Mouse (Mus musculus) lung, adult 2 months (tissue): Measurements from ENCODE around the gene Nicn1. TPM values are rescaled to one million over a fixed set of nuclear protein-coding genes. Genes with fewer than 3 reads are reported as not detected.

ENCODE experiments used
- DNase-seq: peaks from one replicate; pipeline ENCODE4 v3.0.0; 2022
- H3K4me1 ChIP-seq: fragments of 200-500 bp; 2 replicates; pipeline ENCODE4 v1.6.1; 2011; ENCODE audit warnings: low read length; ENCODE audit not compliant: control insufficient read depth, insufficient read depth
- H3K4me3 ChIP-seq: fragments of 200-500 bp; replicated peaks from 2 replicates; pipeline ENCODE3; 2011; ENCODE audit warnings: low read depth, mild to moderate bottlenecking, control low read depth, low read length; ENCODE audit errors: extremely low read depth
- CTCF ChIP-seq: fragments of 200-500 bp; IDR thresholded peaks from 2 replicates; pipeline ENCODE4 v1.5.1; 2011; ENCODE audit warnings: mild to moderate bottlenecking, low read length, control low read depth; ENCODE audit not compliant: insufficient read depth
- POLR2A ChIP-seq: fragments of 200-500 bp; IDR thresholded peaks from 2 replicates; pipeline ENCODE4 v1.6.1; 2011; ENCODE audit warnings: low read depth, mild to moderate bottlenecking, control low read depth, low read length, borderline replicate concordance; ENCODE audit errors: extremely low read depth
- WGBS: fragments of 180-500 bp; shearing (Covaris S2); methylation state at CpG from one replicate; pipeline ENCODE4 v1.1.7; 2018; 5-methylcytosine and 5-hydroxymethylcytosine counted together
- polyA plus RNA-seq: library from polyadenylated mRNA; depleted of rRNA; stranded (reverse); fragments of >200 nt; gene quantifications from 2 replicates; pipeline ENCODE4 v1.2.3, GENCODE M21; 2012; rRNA removed

Nicn1 gene
- polyA plus RNA-seq, 1 experiment: 21.4 TPM

DNA sequence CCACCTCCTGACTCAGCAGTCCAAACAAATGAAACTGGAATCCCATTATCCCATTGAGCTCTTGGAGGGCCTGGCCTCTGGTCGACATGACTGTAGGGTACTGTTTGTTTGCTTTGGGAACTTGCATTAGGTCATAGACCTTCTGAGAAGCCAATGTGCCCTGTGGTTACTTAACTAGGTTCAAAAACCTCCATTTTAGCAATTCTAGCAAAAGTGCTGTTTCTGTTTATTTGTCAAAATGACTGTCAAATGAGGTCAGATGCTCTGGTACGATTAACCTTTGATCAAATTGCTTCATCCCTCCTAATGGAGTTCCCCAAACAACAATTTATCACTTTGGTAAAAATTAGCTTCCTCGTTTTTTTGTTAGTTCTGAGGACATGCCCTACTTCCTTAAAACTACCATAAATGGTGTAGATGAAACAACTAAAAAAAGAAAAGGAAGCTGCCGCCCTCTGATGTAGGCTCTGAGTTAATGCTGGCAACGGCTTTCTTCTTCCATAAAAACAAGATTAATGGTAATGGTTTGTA lies 52.1 kb downstream of the Nicn1 start:
- 13% methylated on average over 5 of the region's 5 CpGs for WGBS
- DNase-seq: no peak
- no peak for TF ChIP-seq CTCF

DNA sequence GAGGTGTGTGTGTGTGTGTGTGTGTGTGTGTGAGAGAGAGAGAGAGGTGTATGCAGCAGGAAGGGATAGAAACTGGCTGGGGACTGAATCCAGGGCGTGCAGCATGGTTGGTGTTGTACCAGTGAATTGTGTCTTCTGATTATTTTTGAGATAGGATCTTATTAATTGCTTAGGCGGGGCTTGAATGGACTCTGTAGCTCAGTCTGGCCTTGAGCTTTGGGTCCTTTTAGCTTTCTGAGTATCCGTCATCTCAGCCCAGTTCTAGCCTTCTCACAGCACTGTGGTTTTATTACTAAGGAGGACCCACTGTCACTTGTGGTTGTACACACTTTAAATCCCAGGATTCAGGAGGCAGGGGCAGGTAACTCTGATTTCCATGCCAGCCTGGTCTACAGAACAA lies 53.1 kb downstream of the Nicn1 start:
- peaks cover 13% of the 10 kb centered on the region for H3K4me1 ChIP-seq
- H3K4me3 ChIP-seq: no peak overlapping the region
- TF ChIP-seq CTCF (no peak), POLR2A (no peak)
- WGBS: 60% methylated on average over 3 of the region's 3 CpGs
- no peak for DNase-seq

More for the DNA sequence above, 52.1 kb downstream of the Nicn1 start:
- no peak overlapping the region for H3K4me3 ChIP-seq
- peaks cover 14% of the 10 kb centered on the region for H3K4me1 ChIP-seq

DNA sequence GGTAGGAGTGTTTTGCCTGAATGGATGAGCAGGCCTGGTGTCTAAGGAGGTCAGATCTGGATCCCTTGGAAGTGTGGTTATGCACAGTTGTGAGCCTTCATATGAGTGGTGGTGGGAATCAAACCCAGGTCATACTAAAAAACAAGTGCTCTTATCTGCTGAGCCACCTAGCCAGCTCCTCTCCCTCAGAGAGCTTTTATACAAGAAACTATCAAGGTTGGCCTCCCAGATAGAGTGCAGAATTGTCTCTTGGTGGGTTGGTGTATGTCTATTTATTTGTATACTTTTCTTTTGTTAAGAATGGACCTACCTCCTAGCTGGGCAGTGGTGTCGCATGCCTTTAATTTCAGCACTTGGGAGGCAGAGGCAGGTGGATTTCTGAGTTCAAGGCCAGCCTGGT lies 53.6 kb downstream of the Nicn1 start:
- TF ChIP-seq POLR2A: no peak
- 86% methylated on average over 1 of the region's 1 CpGs for WGBS
- H3K4me1 ChIP-seq: peaks cover 13% of the 10 kb centered on the region
- DNase-seq: no peak
- no peak overlapping the region for H3K4me3 ChIP-seq

DNA sequence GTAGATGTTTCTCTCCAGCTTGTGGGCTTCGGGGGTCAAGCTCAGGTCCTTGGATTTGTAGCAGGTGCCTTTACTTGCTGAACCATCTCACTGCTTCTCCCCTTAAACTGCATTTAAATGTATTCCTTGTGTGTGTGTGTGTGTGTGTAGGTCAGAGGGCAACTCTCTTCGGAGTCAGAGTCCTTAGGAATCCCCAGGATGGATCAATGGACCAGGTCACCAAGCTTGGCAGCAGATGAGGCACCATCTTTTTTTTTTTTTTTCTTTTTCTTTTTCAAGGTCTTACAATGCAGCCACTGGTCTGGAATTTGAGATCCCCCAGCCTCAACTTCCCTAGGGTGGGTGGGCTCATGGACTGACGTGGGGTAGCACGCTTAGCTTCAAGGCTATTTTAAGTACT lies 54.2 kb downstream of the Nicn1 start:
- Histone ChIP-seq H3K4me3 (no peak overlapping the region), H3K4me1 (peaks cover 15% of the 10 kb centered on the region)
- no peak for TF ChIP-seq CTCF
- no peak for TF ChIP-seq POLR2A
- 89% methylated on average over 4 of the region's 4 CpGs for WGBS
- DNase-seq: no peak

Other genes starting within 250 kb of the Nicn1 start
- gene Gmppb, start 241.2 kb upstream of the Nicn1 start, polyA plus RNA-seq: 14.6 and 20.3 TPM in 2 replicates
- gene Amigo3, start 237.3 kb upstream of the Nicn1 start, polyA plus RNA-seq: 2.3 and 3.2 TPM in 2 replicates
- gene Mst1, start 210.0 kb upstream of the Nicn1 start, polyA plus RNA-seq: 1.5 and 2.5 TPM in 2 replicates
- gene Rnf123, start 207.1 kb upstream of the Nicn1 start, polyA plus RNA-seq: 78.6 and 88.0 TPM in 2 replicates
- 64.7 and 74.8 TPM in 2 replicates for gene Apeh, start 195.8 kb upstream of the Nicn1 start, polyA plus RNA-seq
- gene Bsn, start 100.0 kb upstream of the Nicn1 start, polyA plus RNA-seq: 0.74 and 0.95 TPM in 2 replicates
- 125 and 170 TPM in 2 replicates for gene Dag1, start 26.5 kb upstream of the Nicn1 start, polyA plus RNA-seq
- 7.0 and 13.3 TPM in 2 replicates for gene Amt, start 6.4 kb downstream of the Nicn1 start, polyA plus RNA-seq
- 167 and 313 TPM in 2 replicates for gene Rhoa, start 15.7 kb downstream of the Nicn1 start, polyA plus RNA-seq
- 64.1 and 75.8 TPM in 2 replicates for gene Tcta, start 15.7 kb downstream of the Nicn1 start, polyA plus RNA-seq
- gene Gpx1, start 48.5 kb downstream of the Nicn1 start, polyA plus RNA-seq: 1,012 and 1,202 TPM in 2 replicates
- gene Usp4, start 57.4 kb downstream of the Nicn1 start, polyA plus RNA-seq: 59.4 and 75.6 TPM in 2 replicates
- gene 1700102P08Rik, start 102.4 kb downstream of the Nicn1 start, polyA plus RNA-seq: 0.58 and 0.66 TPM in 2 replicates
- gene Ccdc36, start 138.1 kb downstream of the Nicn1 start, polyA plus RNA-seq: not detected in 2 replicates
- not detected in 2 replicates for gene BC048562, start 146.1 kb downstream of the Nicn1 start, polyA plus RNA-seq
- 26.8 and 27.2 TPM in 2 replicates for gene Ccdc71, start 170.1 kb downstream of the Nicn1 start, polyA plus RNA-seq
- gene Klhdc8b, start 171.2 kb downstream of the Nicn1 start, polyA plus RNA-seq: 108 and 109 TPM in 2 replicates
- 189 and 231 TPM in 2 replicates for gene Lamb2, start 189.3 kb downstream of the Nicn1 start, polyA plus RNA-seq
- gene Usp19, start 200.2 kb downstream of the Nicn1 start, polyA plus RNA-seq: 134 and 161 TPM in 2 replicates
- gene Qars, start 217.3 kb downstream of the Nicn1 start, polyA plus RNA-seq: 140 and 204 TPM in 2 replicates
- 64.4 and 76.6 TPM in 2 replicates for gene Qrich1, start 226.4 kb downstream of the Nicn1 start, polyA plus RNA-seq